Comparison of ENCODE assay signal across 8 mouse cellular contexts in genomic region chr11:87108755-87109518, GRCm38 (mm10). TPM values are rescaled to one million over a fixed set of nuclear protein-coding genes. Genes with fewer than 3 reads are reported as not detected.
DNase-seq lines count a peak whose midpoint lies in the region; ATAC-seq and TF ChIP-seq lines count a peak whose summit lies in the region.

TSS of gene Ska2 (plus strand) at chr11:87109234.

- peak within 1 kb of the TSS; percentile 69 for H3K27ac ChIP-seq in bone marrow macrophage, adult 2 months (ENCODE audit: insufficient read depth, low read depth, low read length)
- peak within 1 kb of the TSS; percentile 89 for H3K27ac ChIP-seq in embryonic fibroblast, embryonic 13.5 days (ENCODE audit: insufficient read depth, low read length)
- H3K27ac ChIP-seq in kidney, embryonic 14.5 days (ENCODE audit: low read depth, low read length): peak within 1 kb of the TSS; percentile 99
- H3K27ac ChIP-seq in limb, embryonic 15.5 days: peak within 1 kb of the TSS; percentile 97

- DNase-seq in A20 (ENCODE audit: low read depth, low spot score): peak; percentile 100
- peak; percentile 99 to 100 for DNase-seq in heart, adult 9 months (ENCODE audit: low spot score in 2 of 2)
- DNase-seq in monocyte, adult 2 months (ENCODE audit: low read depth in 1 of 2, low spot score in 2 of 2): peak; percentile 95 to 96
- peak; percentile 98 to 99 for DNase-seq in spleen, postnatal 36 days (ENCODE audit: low spot score in 2 of 2)

- H3K4me2 ChIP-seq in kidney, embryonic 14.5 days (replicated peaks; ENCODE audit: low read depth, low read length): peak within 1 kb of the TSS; percentile 60
- peak within 1 kb of the TSS; percentile 61 for H3K4me2 ChIP-seq in limb, embryonic 15.5 days

- no peak for TF ChIP-seq CTCF in bone marrow macrophage, adult 2 months (IDR thresholded peaks at IDR 0.05; ENCODE audit: low read depth, low read length)
- no peak for TF ChIP-seq CTCF in embryonic fibroblast, embryonic 13.5 days (IDR thresholded peaks at IDR 0.05; ENCODE audit: borderline replicate concordance, insufficient read depth, low read length)

- H3K9me3 ChIP-seq in kidney, embryonic 14.5 days (ENCODE audit: control insufficient read depth, low read length): no peaks in the 10 kb centered on the region
- no peaks in the 10 kb centered on the region for H3K9me3 ChIP-seq in limb, embryonic 15.5 days

- H3K27me3 ChIP-seq in kidney, embryonic 14.5 days (ENCODE audit: control insufficient read depth, insufficient read depth, low read length): no peaks in the 10 kb centered on the region
- H3K27me3 ChIP-seq in limb, embryonic 15.5 days: no peaks in the 10 kb centered on the region

- under 1% methylated on average over 40 of the region's 40 CpGs for whole genome bisulfite sequencing in kidney, embryonic 14.5 days
- WGBS in limb, embryonic 15.5 days: under 1% methylated on average over 40 of the region's 40 CpGs

- H3K4me3 ChIP-seq in bone marrow macrophage, adult 2 months (ENCODE audit: insufficient read depth, low read length): peak within 1 kb of the TSS; percentile 70
- peak within 1 kb of the TSS; percentile 95 for H3K4me3 ChIP-seq in embryonic fibroblast, embryonic 13.5 days (ENCODE audit: insufficient read depth, low read length)
- H3K4me3 ChIP-seq in kidney, embryonic 14.5 days (ENCODE audit: low read length): peak within 1 kb of the TSS; percentile 87
- peak within 1 kb of the TSS; percentile 90 for H3K4me3 ChIP-seq in limb, embryonic 15.5 days

- peaks cover 38% of the 10 kb centered on the region for H3K36me3 ChIP-seq in kidney, embryonic 14.5 days (ENCODE audit: control insufficient read depth, insufficient read depth, low read length)
- H3K36me3 ChIP-seq in limb, embryonic 15.5 days: peaks cover 16% of the 10 kb centered on the region

- H3K9ac ChIP-seq in kidney, embryonic 14.5 days (ENCODE audit: low read depth, low read length): peak within 1 kb of the TSS; percentile 94
- peak within 1 kb of the TSS; percentile 92 for H3K9ac ChIP-seq in limb, embryonic 15.5 days

- peaks cover 2% of the 10 kb centered on the region for H3K4me1 ChIP-seq in bone marrow macrophage, adult 2 months (ENCODE audit: control insufficient read depth, insufficient read depth, low read length)
- no peaks in the 10 kb centered on the region; the same call in 1 of the 2 replicates for H3K4me1 ChIP-seq in embryonic fibroblast, embryonic 13.5 days (ENCODE audit: control insufficient read depth, insufficient read depth, low read length)
- peaks cover 11% of the 10 kb centered on the region; the same call in 1 of the 2 replicates for H3K4me1 ChIP-seq in kidney, embryonic 14.5 days (ENCODE audit: control insufficient read depth, insufficient read depth, low read length)
- H3K4me1 ChIP-seq in limb, embryonic 15.5 days: peaks cover 4% of the 10 kb centered on the region; the same call in 1 of the 2 replicates

- no peak for TF ChIP-seq POLR2A in bone marrow macrophage, adult 2 months (IDR thresholded peaks at IDR 0.05; ENCODE audit: borderline replicate concordance, low read depth, low read length)
- TF ChIP-seq POLR2A in embryonic fibroblast, embryonic 13.5 days (IDR thresholded peaks at IDR 0.05; ENCODE audit: low read depth, low read length): peak; percentile 88

- ATAC-seq in kidney, embryonic 14.5 days (ENCODE audit: low FRiP score, low TSS enrichment): peak; percentile 99
- peak; percentile 100 for ATAC-seq in limb, embryonic 15.5 days (ENCODE audit: insufficient number of reproducible peaks, low FRiP score, low TSS enrichment, low read depth)

RNA-seq across cellular contexts. Expression of gene Ska2, which starts in this region (rescaled TPM):
- polyA plus RNA-seq in bone marrow macrophage, adult 2 months (2012; ENCODE audit: insufficient read depth, insufficient read length, missing spikeins): 26.7 and 30.5 TPM in 2 replicates
- polyA plus RNA-seq in embryonic fibroblast, embryonic 13.5 days (2011; ENCODE audit: insufficient read length, low read depth, missing spikeins): 51.2 and 75.7 TPM in 2 replicates
- polyA plus RNA-seq in kidney, embryonic 14.5 days (2014; fragmentation: Nextera tagmentation; extraction: Ambion mirVana): 64.1 and 70.5 TPM in 2 replicates
- 47.7 and 48.2 TPM in 2 replicates for polyA plus RNA-seq in limb, embryonic 15.5 days (2015; fragmentation: Nextera tagmentation; extraction: Ambion mirVana)

Comparison
In these comparisons a context has a peak if more than half of its experiments do, and no peak if none do; other contexts are left out.
1. Peak in every context shown above with its lines: DNase-seq, ATAC-seq, H3K4me3 ChIP-seq and H3K27ac ChIP-seq.